Mouse (Mus musculus) regulatory T cell (primary cell): Measurements from ENCODE around the gene Lama1.

Source experiments
- in situ Hi-C: fragments of 300-600 bp; cut with MboI, MseI; formaldehyde crosslinking; loops from one replicate; pipeline ENCODE4 v1.15.1; 2025; ENCODE audit warnings: high pct_unique_total_duplicates

The Lama1 gene

GRCm38 (mm10) chr17:67696694-67697386, at the start of gene Lama1:
Lama1 (plus strand) TSS chr17:67697259.
- in situ Hi-C loops = no loop called here

GRCm38 (mm10) chr17:67651506-67651905, 45.6 kb upstream of the Lama1 start:
- in situ Hi-C loops = no loop called here

- in situ Hi-C loops = no loop called here
Measured at GRCm38 (mm10) chr17:67664299-67664698, 32.8 kb upstream of the Lama1 start.

- in situ Hi-C loops = no loop called here
Measured at GRCm38 (mm10) chr17:67666981-67667380, 30.1 kb upstream of the Lama1 start.

- in situ Hi-C loops = no loop called here
Measured at GRCm38 (mm10) chr17:67667981-67668380, 29.1 kb upstream of the Lama1 start.

- in situ Hi-C loops = no loop called here
Measured at GRCm38 (mm10) chr17:67678576-67678975, 18.5 kb upstream of the Lama1 start.

GRCm38 (mm10) chr17:67681084-67681483, 16.0 kb upstream of the Lama1 start:
- in situ Hi-C loops = loop anchor here (10.0 kb wide), 1 partner anchor 956 kb away; no protein-coding TSS in a partner anchor

- in situ Hi-C loops = loop anchor here (10.0 kb wide), 1 partner anchor 960 kb away; no protein-coding TSS in a partner anchor
Measured at GRCm38 (mm10) chr17:67685022-67685743, 11.9 kb upstream of the Lama1 start.

- in situ Hi-C loops = loop anchor here (10.0 kb wide), 1 partner anchor 963 kb away; no protein-coding TSS in a partner anchor
Measured at GRCm38 (mm10) chr17:67687505-67687904, 9.6 kb upstream of the Lama1 start.

GRCm38 (mm10) chr17:67690689-67691088, 6.4 kb upstream of the Lama1 start:
- in situ Hi-C loops = no loop called here

- in situ Hi-C loops = no loop called here
Measured at GRCm38 (mm10) chr17:67692651-67693050, 4.4 kb upstream of the Lama1 start.

GRCm38 (mm10) chr17:67693861-67694260, 3.2 kb upstream of the Lama1 start:
- in situ Hi-C loops = no loop called here

GRCm38 (mm10) chr17:67697461-67697891, 417 bp downstream of the Lama1 start:
- in situ Hi-C loops = no loop called here

- in situ Hi-C loops = no loop called here
Measured at GRCm38 (mm10) chr17:67698301-67698700, 1.2 kb downstream of the Lama1 start.

- in situ Hi-C loops = no loop called here
Measured at GRCm38 (mm10) chr17:67701761-67702160, 4.7 kb downstream of the Lama1 start.

GRCm38 (mm10) chr17:67702941-67703340, 5.9 kb downstream of the Lama1 start:
- in situ Hi-C loops = no loop called here

GRCm38 (mm10) chr17:67705035-67705769, 8.1 kb downstream of the Lama1 start:
- in situ Hi-C loops = no loop called here

GRCm38 (mm10) chr17:67706372-67706771, 9.3 kb downstream of the Lama1 start:
- in situ Hi-C loops = no loop called here

GRCm38 (mm10) chr17:67707793-67708364, 10.8 kb downstream of the Lama1 start:
- in situ Hi-C loops = no loop called here

- in situ Hi-C loops = no loop called here
Measured at GRCm38 (mm10) chr17:67710377-67710781, 13.3 kb downstream of the Lama1 start.

GRCm38 (mm10) chr17:67711361-67711760, 14.3 kb downstream of the Lama1 start:
- in situ Hi-C loops = no loop called here

- in situ Hi-C loops = no loop called here
Measured at GRCm38 (mm10) chr17:67712929-67713328, 15.9 kb downstream of the Lama1 start.
